Mouse (Mus musculus): ENCODE results near the gene Adra1b.

- TF ChIP-seq USF2 (IDR thresholded peaks at IDR 0.05; ENCODE audit: borderline replicate concordance in 1 of 2, insufficient read depth in 1 of 2, low read depth in 1 of 2, low read length in 2 of 2) (no peak), CTCF (IDR thresholded peaks at IDR 0.05 in 2 of 3, conservative IDR thresholded peaks at IDR 0.05 in 1 of 3; ENCODE audit: control insufficient read depth in 1 of 3, insufficient read depth in 1 of 3, low read depth in 2 of 3, low read length in 3 of 3, poor library complexity in 1 of 3, severe bottlenecking in 1 of 3) (no peak), POLR2A (IDR thresholded peaks at IDR 0.05; ENCODE audit: control insufficient read depth in 1 of 2, insufficient read depth in 1 of 2, low read depth in 1 of 2, low read length in 2 of 2, poor library complexity in 1 of 2) (no peak), MEF2A (IDR thresholded peaks at IDR 0.05; ENCODE audit: extremely low read depth, insufficient replicate concordance, low read depth, low read length, poor library complexity, severe bottlenecking) (no peak), MYC (IDR thresholded peaks at IDR 0.05; ENCODE audit: low read depth, low read length) (no peak), MAFK (IDR thresholded peaks at IDR 0.05; ENCODE audit: borderline replicate concordance, low read depth, low read length) (no peak), E2F4 (IDR thresholded peaks at IDR 0.05; ENCODE audit: borderline replicate concordance, low read depth, low read length) (no peak), MYB (IDR thresholded peaks at IDR 0.05; ENCODE audit: low read depth, low read length) (no peak), EP300 (IDR thresholded peaks at IDR 0.05; ENCODE audit: low read depth in 1 of 2, low read length in 2 of 2) (no peak), ZMIZ1 (IDR thresholded peaks at IDR 0.05; ENCODE audit: low read depth, low read length) (no peak), SIN3A (IDR thresholded peaks at IDR 0.05; ENCODE audit: low read length) (no peak)
Observed at GRCm38 (mm10) chr11:43773725-43774124, 127.3 kb downstream of the Adra1b start.

All from MEL (cell line).